Mouse (Mus musculus) bone marrow, adult 2 months (tissue): ENCODE measurements around the gene Uvrag. TPM values are rescaled to one million over a fixed set of nuclear protein-coding genes. Genes with fewer than 3 reads are reported as not detected.

Source experiments
- H3K27ac ChIP-seq: fragments of 200-500 bp; 2 replicates; pipeline ENCODE4 v1.5.1; 2012; ENCODE audit warnings: low read depth, mild to moderate bottlenecking, control low read depth, inconsistent platforms, low read length; ENCODE audit not compliant: control insufficient read depth, poor library complexity, insufficient read depth
- H3K4me1 ChIP-seq: fragments of 200-500 bp; 2 replicates; pipeline ENCODE4 v1.6.1; 2011; ENCODE audit warnings: low read length; ENCODE audit not compliant: control insufficient read depth, insufficient read depth
- H3K4me3 ChIP-seq: fragments of 200-500 bp; replicated peaks from 2 replicates; pipeline ENCODE3; 2011; ENCODE audit warnings: mild to moderate bottlenecking, low read depth, low read length, control low read depth; ENCODE audit not compliant: control insufficient read depth
- CTCF ChIP-seq: fragments of 200-500 bp; IDR thresholded peaks from 2 replicates; pipeline ENCODE4 v1.5.1; 2011; ENCODE audit warnings: low read length, control low read depth; ENCODE audit not compliant: control insufficient read depth, insufficient read depth
- POLR2A ChIP-seq: fragments of 200-500 bp; IDR thresholded peaks from 2 replicates; pipeline ENCODE4 v1.6.1; 2011; ENCODE audit warnings: low read depth, mild to moderate bottlenecking, control low read depth, low read length, borderline replicate concordance; ENCODE audit not compliant: control insufficient read depth
- WGBS: fragments of 180-500 bp; shearing (Covaris S2); methylation state at CpG from one replicate; pipeline ENCODE4 v1.1.7; 2018; 5-methylcytosine and 5-hydroxymethylcytosine counted together
- polyA plus RNA-seq: library from polyadenylated mRNA; stranded (reverse); fragments of >200 nt; gene quantifications from 2 replicates; pipeline ENCODE4 v1.2.4, GENCODE M21; 2011; ENCODE audit warnings: low replicate concordance; ENCODE audit not compliant: missing spikeins, insufficient read depth, insufficient read length

The Uvrag gene
- polyA plus RNA-seq, 1 experiment, result 38.2 TPM

GRCm38 (mm10) chr7:99107566-99107965 is 33.4 kb downstream of the Uvrag start:
- H3K27ac ChIP-seq, result no peak overlapping the region
- TF ChIP-seq CTCF (no peak), POLR2A (no peak)
- H3K4me1 ChIP-seq, result peaks cover 1% of the 10 kb centered on the region; the same call in 1 of the 2 replicates
- WGBS, result 52% methylated on average over 3 of the region's 3 CpGs
- no peak overlapping the region for H3K4me3 ChIP-seq

- Histone ChIP-seq H3K27ac (no peak overlapping the region), H3K4me3 (no peak overlapping the region), H3K4me1 (peaks cover 1% of the 10 kb centered on the region; the same call in 1 of the 2 replicates)
- TF ChIP-seq CTCF (no peak), POLR2A (no peak)
- 57% methylated on average over 4 of the region's 4 CpGs for WGBS
Measured at GRCm38 (mm10) chr7:99106714-99107270, 34.1 kb downstream of the Uvrag start.

- Histone ChIP-seq H3K4me1 (peaks cover 1% of the 10 kb centered on the region; the same call in 1 of the 2 replicates), H3K4me3 (no peak overlapping the region), H3K27ac (peak overlapping the region; percentile 78)
- WGBS, result 27% methylated on average over 11 of the region's 11 CpGs
- no peak for TF ChIP-seq POLR2A
Measured at GRCm38 (mm10) chr7:99101767-99102593, 39.0 kb downstream of the Uvrag start.

GRCm38 (mm10) chr7:99101076-99101475 is 39.9 kb downstream of the Uvrag start:
- Histone ChIP-seq H3K27ac (peak overlapping the region; percentile 28; the same call in 1 of the 2 replicates), H3K4me1 (peaks cover 1% of the 10 kb centered on the region; the same call in 1 of the 2 replicates), H3K4me3 (no peak overlapping the region)
- WGBS, result 57% methylated on average over 2 of the region's 2 CpGs
- no peak for TF ChIP-seq POLR2A
- TF ChIP-seq CTCF, result no peak

- Histone ChIP-seq H3K4me3 (no peak overlapping the region), H3K27ac (no peak overlapping the region), H3K4me1 (peaks cover 1% of the 10 kb centered on the region; the same call in 1 of the 2 replicates)
- TF ChIP-seq POLR2A (no peak), CTCF (no peak)
- 86% methylated on average over 8 of the region's 8 CpGs for WGBS
Measured at GRCm38 (mm10) chr7:99100573-99100972, 40.4 kb downstream of the Uvrag start.

GRCm38 (mm10) chr7:99100087-99100486 is 40.9 kb downstream of the Uvrag start:
- 94% methylated on average over 9 of the region's 9 CpGs for WGBS
- Histone ChIP-seq H3K4me3 (no peak overlapping the region), H3K27ac (no peak overlapping the region), H3K4me1 (peaks cover 1% of the 10 kb centered on the region; the same call in 1 of the 2 replicates)
- TF ChIP-seq POLR2A (no peak), CTCF (no peak)

GRCm38 (mm10) chr7:99097781-99098180 is 43.2 kb downstream of the Uvrag start:
- 84% methylated on average over 7 of the region's 7 CpGs for WGBS
- Histone ChIP-seq H3K4me3 (no peak overlapping the region), H3K27ac (no peak overlapping the region), H3K4me1 (peaks cover 2% of the 10 kb centered on the region; the same call in 1 of the 2 replicates)
- TF ChIP-seq CTCF (no peak), POLR2A (no peak)

- peaks cover 2% of the 10 kb centered on the region; the same call in 1 of the 2 replicates for H3K4me1 ChIP-seq
- H3K27ac ChIP-seq, result no peak overlapping the region
- no peak overlapping the region for H3K4me3 ChIP-seq
- no peak for TF ChIP-seq POLR2A
- no peak for TF ChIP-seq CTCF
- 79% methylated on average over 2 of the region's 2 CpGs for WGBS
Measured at GRCm38 (mm10) chr7:99097128-99097527, 43.8 kb downstream of the Uvrag start.
